In genomic region chr1:106650427-106650826, GRCm38 (mm10) we compare ENCODE assay signal across 24 mouse cellular contexts.
DNase-seq lines count a peak whose midpoint lies in the region; ATAC-seq and TF ChIP-seq lines count a peak whose summit lies in the region.
"Had no signal": no experiment of that assay in that cellular context is flagged by ENCODE, and none has a peak within 500 bp of the region (broad histone marks: within the 10 kb centered on the region; RNA-seq: fewer than 3 reads in every experiment).

No protein-coding gene starts in this region.

- no peak for ATAC-seq in midbrain, embryonic 11.5 days (ENCODE audit: low FRiP score)
- ATAC-seq: forebrain, embryonic 16.5 days; intestine, postnatal 0 days had no signal

- intact Hi-C loops in heart, postnatal 14 days (cut with DNase I), result no loop called here

- no peak for TF ChIP-seq POLR2A in MEL (IDR thresholded peaks at IDR 0.05; ENCODE audit: control insufficient read depth in 1 of 2, insufficient read depth in 1 of 2, low read depth in 1 of 2, low read length in 2 of 2, poor library complexity in 1 of 2)

- H3K27me3 ChIP-seq in heart, embryonic 10.5 days (ENCODE audit: insufficient read depth, poor library complexity, severe bottlenecking), result no peaks in the 10 kb centered on the region
- H3K27me3 ChIP-seq in midbrain, embryonic 11.5 days (ENCODE audit: control insufficient read depth, insufficient read depth, low read length), result no peaks in the 10 kb centered on the region
- H3K27me3 ChIP-seq in midbrain, embryonic 10.5 days (ENCODE audit: low read depth, poor library complexity, severe bottlenecking), result no peaks in the 10 kb centered on the region
- H3K27me3 ChIP-seq in MEL (ENCODE audit: control insufficient read depth in 1 of 2, insufficient read depth in 2 of 2, low read length in 2 of 2), result no peaks in the 10 kb centered on the region
- H3K27me3 ChIP-seq: embryonic facial prominence, embryonic 13.5 days; forebrain, embryonic 12.5 days; heart, embryonic 12.5 days; hindbrain, embryonic 12.5 days; hindbrain, embryonic 15.5 days had no signal

- no peaks in the 10 kb centered on the region for H3K9me3 ChIP-seq in heart, embryonic 10.5 days
- no peaks in the 10 kb centered on the region for H3K9me3 ChIP-seq in midbrain, embryonic 11.5 days (ENCODE audit: control insufficient read depth, low read length)
- H3K9me3 ChIP-seq in midbrain, embryonic 10.5 days (replicated peaks), result no peaks in the 10 kb centered on the region
- H3K9me3 ChIP-seq in MEL (replicated peaks; ENCODE audit: insufficient read depth, low read length), result no peaks in the 10 kb centered on the region
- H3K9me3 ChIP-seq: embryonic facial prominence, embryonic 13.5 days; forebrain, embryonic 12.5 days; G1E; heart, embryonic 12.5 days; hindbrain, embryonic 12.5 days; hindbrain, embryonic 15.5 days had no signal

- H3K4me2 ChIP-seq in midbrain, embryonic 11.5 days, result no peak overlapping the region
- H3K4me2 ChIP-seq: embryonic facial prominence, embryonic 13.5 days; forebrain, embryonic 12.5 days; heart, embryonic 12.5 days; hindbrain, embryonic 12.5 days; hindbrain, embryonic 15.5 days had no signal

- no peaks in the 10 kb centered on the region for H3K36me3 ChIP-seq in heart, embryonic 10.5 days
- H3K36me3 ChIP-seq in midbrain, embryonic 11.5 days (ENCODE audit: control insufficient read depth, insufficient read depth, low read length), result no peaks in the 10 kb centered on the region
- H3K36me3 ChIP-seq in midbrain, embryonic 10.5 days, result no peaks in the 10 kb centered on the region
- H3K36me3 ChIP-seq in MEL (ENCODE audit: control insufficient read depth in 1 of 2, insufficient read depth in 2 of 2, low read length in 2 of 2), result peaks cover 0 to 26% of the 10 kb centered on the region in 2 experiments; a peak in 2 of 4 replicates
- H3K36me3 ChIP-seq: embryonic facial prominence, embryonic 13.5 days; forebrain, embryonic 12.5 days; G1E; heart, embryonic 12.5 days; hindbrain, embryonic 12.5 days; hindbrain, embryonic 15.5 days had no signal

- H3K4me1 ChIP-seq in heart, embryonic 10.5 days, result peaks cover 40% of the 10 kb centered on the region
- no peaks in the 10 kb centered on the region for H3K4me1 ChIP-seq in midbrain, embryonic 11.5 days (ENCODE audit: control insufficient read depth, insufficient read depth, low read length)
- H3K4me1 ChIP-seq in midbrain, embryonic 10.5 days, result peaks cover 20% of the 10 kb centered on the region; the same call in 1 of the 2 replicates
- peaks cover 8 to 31% of the 10 kb centered on the region in 2 experiments for H3K4me1 ChIP-seq in MEL (ENCODE audit: control insufficient read depth in 1 of 2, insufficient read depth in 2 of 2, low read length in 2 of 2)

- WGBS in heart, embryonic 10.5 days, result 85% methylated on average over 4 of the region's 4 CpGs
- WGBS in midbrain, embryonic 11.5 days, result 91% methylated on average over 4 of the region's 4 CpGs
- WGBS in midbrain, embryonic 10.5 days, result 96% methylated on average over 4 of the region's 4 CpGs

- peaks cover 27% of the 10 kb centered on the region; the same call in 1 of the 2 replicates for H3K79me2 ChIP-seq in MEL (ENCODE audit: control insufficient read depth, insufficient read depth, low read length, poor library complexity)

- TF ChIP-seq CTCF in MEL (IDR thresholded peaks at IDR 0.05 in 2 of 3, conservative IDR thresholded peaks at IDR 0.05 in 1 of 3; ENCODE audit: control insufficient read depth in 1 of 3, insufficient read depth in 1 of 3, low read depth in 2 of 3, low read length in 3 of 3, poor library complexity in 1 of 3, severe bottlenecking in 1 of 3), result no peak

- no peak for TF ChIP-seq EP300 in MEL (IDR thresholded peaks at IDR 0.05; ENCODE audit: low read depth in 1 of 2, low read length in 2 of 2)

- no peak for TF ChIP-seq RAD21 in MEL (IDR thresholded peaks at IDR 0.05; ENCODE audit: low read depth, low read length)

- H3K27ac ChIP-seq in heart, embryonic 10.5 days, result peak overlapping the region; percentile 75
- no peak overlapping the region for H3K27ac ChIP-seq in midbrain, embryonic 11.5 days (ENCODE audit: low read depth, low read length)
- no peak overlapping the region for H3K27ac ChIP-seq in midbrain, embryonic 10.5 days (replicated peaks)
- H3K27ac ChIP-seq in MEL (ENCODE audit: control insufficient read depth, low read depth, low read length), result 0 out of 2 replicates have a peak overlapping the region, but pooled peaks have one; percentile 15
- H3K27ac ChIP-seq: embryonic facial prominence, embryonic 13.5 days; forebrain, embryonic 12.5 days; heart, adult 2 months; hindbrain, embryonic 12.5 days; hindbrain, embryonic 15.5 days had no signal

- H3K9ac ChIP-seq in midbrain, embryonic 11.5 days (ENCODE audit: low read length), result no peak overlapping the region
- no peak overlapping the region for H3K9ac ChIP-seq in MEL (ENCODE audit: control insufficient read depth, low read depth, low read length, poor library complexity, severe bottlenecking)
- H3K9ac ChIP-seq: embryonic facial prominence, embryonic 13.5 days; forebrain, embryonic 12.5 days; heart, embryonic 12.5 days; hindbrain, embryonic 12.5 days; hindbrain, embryonic 15.5 days had no signal

- DNase-seq in heart, embryonic 10.5 days (ENCODE audit: low spot score), result peak; percentile 57
- DNase-seq in heart, postnatal 14 days, result no peak
- DNase-seq in midbrain, embryonic 11.5 days (ENCODE audit: low spot score, missing footprints), result peak; percentile 67
- no peak for DNase-seq in midbrain, embryonic 10.5 days (ENCODE audit: low spot score)
- no peak for DNase-seq in MEL (ENCODE audit: low read depth, low spot score)
- no peak for DNase-seq in urinary bladder, postnatal 4 days (ENCODE audit: low spot score in 2 of 2)
- DNase-seq in embryo, embryonic 9.5 days (ENCODE audit: extremely low spot score), result no peak
- DNase-seq: adrenal gland, adult 8-10 months; adrenal gland, postnatal 25 days; cerebellum, adult 18-20 months; cerebellum, adult 9-10 months; cerebellum, postnatal 14 days; gastrocnemius, postnatal 36 days; heart, adult 2 months; kidney, adult 8-10 months had no signal

- H3K4me3 ChIP-seq in heart, embryonic 10.5 days, result no peak overlapping the region
- no peak overlapping the region for H3K4me3 ChIP-seq in midbrain, embryonic 11.5 days (ENCODE audit: low read depth, low read length)
- H3K4me3 ChIP-seq in midbrain, embryonic 10.5 days, result no peak overlapping the region
- no peak overlapping the region for H3K4me3 ChIP-seq in MEL (ENCODE audit: control insufficient read depth in 1 of 2, insufficient read depth in 1 of 2, low read depth in 2 of 2, low read length in 2 of 2)
- H3K4me3 ChIP-seq: embryonic facial prominence, embryonic 13.5 days; erythroblast, embryonic 14.5 days; forebrain, embryonic 12.5 days; heart, adult 2 months; heart, embryonic 12.5 days; hindbrain, embryonic 12.5 days; hindbrain, embryonic 15.5 days had no signal

TF ChIP-seq in MEL, 35 proteins besides CTCF, POLR2A, EP300 and RAD21:
- TF ChIP-seq MEF2A (IDR thresholded peaks at IDR 0.05; ENCODE audit: extremely low read depth, insufficient replicate concordance, low read depth, low read length, poor library complexity, severe bottlenecking), result no peak
- TF ChIP-seq NELFE (IDR thresholded peaks at IDR 0.05; ENCODE audit: low read depth, low read length), result no peak

Comparison
In these comparisons a context has a peak if more than half of its experiments do, and no peak if none do; other contexts are left out.
1. DNase-seq: peak in heart, embryonic 10.5 days (single experiment) and midbrain, embryonic 11.5 days (single experiment); none in heart, postnatal 14 days (0 of 2), midbrain, embryonic 10.5 days (single experiment), MEL (single experiment), urinary bladder, postnatal 4 days (0 of 2) and embryo, embryonic 9.5 days (single experiment).
2. H3K27ac ChIP-seq: peak in heart, embryonic 10.5 days (single experiment) and MEL (single experiment); none in midbrain, embryonic 11.5 days (single experiment) and midbrain, embryonic 10.5 days (single experiment).